In the genomic region with DNA sequence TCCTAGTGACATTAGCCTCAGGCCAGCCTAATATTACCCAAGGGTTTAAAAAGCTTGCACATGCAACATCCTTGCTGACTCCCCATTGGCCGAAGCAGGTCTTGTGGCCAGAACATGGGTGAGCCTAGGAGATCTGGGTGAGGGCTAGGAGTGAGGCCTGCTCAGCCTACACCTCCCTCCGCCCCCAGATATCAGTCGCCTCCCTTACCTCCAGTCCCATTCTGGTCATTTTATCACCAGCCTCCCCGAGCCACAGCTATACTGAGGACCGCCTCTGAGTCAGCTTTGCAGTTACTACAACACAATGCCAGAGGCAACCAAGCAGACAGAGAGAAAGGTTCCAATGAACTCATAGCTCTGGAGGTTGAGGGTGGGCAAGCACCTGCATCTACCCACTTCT, we compare ENCODE assay signal across 12 mouse cellular contexts.
"Had no signal": no experiment of that assay in that cellular context is flagged by ENCODE, and none has a peak within 500 bp of the region (broad histone marks: within the 10 kb centered on the region; RNA-seq: fewer than 3 reads in every experiment).

No protein-coding gene starts in this region.

- ATAC-seq: midbrain, embryonic 15.5 days had no signal

- H3K9ac ChIP-seq: limb, embryonic 12.5 days; lung, embryonic 15.5 days; midbrain, embryonic 15.5 days; neural tube, embryonic 12.5 days; stomach, embryonic 15.5 days had no signal

- H3K4me2 ChIP-seq: limb, embryonic 12.5 days; lung, embryonic 15.5 days; midbrain, embryonic 11.5 days; midbrain, embryonic 15.5 days; neural tube, embryonic 12.5 days; stomach, embryonic 15.5 days had no signal

- H3K4me3 ChIP-seq: limb, embryonic 12.5 days; lung, embryonic 15.5 days; midbrain, embryonic 15.5 days; neural tube, embryonic 12.5 days; stomach, embryonic 15.5 days had no signal

- H3K36me3 ChIP-seq: limb, embryonic 12.5 days; lung, embryonic 15.5 days; midbrain, embryonic 15.5 days; neural tube, embryonic 12.5 days; stomach, embryonic 15.5 days had no signal

- H3K9me3 ChIP-seq: limb, embryonic 12.5 days; lung, embryonic 15.5 days; midbrain, embryonic 15.5 days; neural tube, embryonic 12.5 days; stomach, embryonic 15.5 days had no signal

- H3K27me3 ChIP-seq: midbrain, embryonic 15.5 days; neural tube, embryonic 12.5 days; stomach, embryonic 15.5 days had no signal

- DNase-seq: kidney, adult 11 months; kidney, adult 9 months; layer of hippocampus, adult 9-11 months; layer of hippocampus, postnatal 36 days; thymus, postnatal 36 days had no signal

- H3K27ac ChIP-seq: kidney, postnatal 0 days; limb, embryonic 12.5 days; lung, embryonic 15.5 days; midbrain, embryonic 15.5 days; neural tube, embryonic 12.5 days; stomach, embryonic 15.5 days had no signal
